Mouse (Mus musculus): Measurements from ENCODE around the gene Lrwd1. TPM values are rescaled to one million over a fixed set of nuclear protein-coding genes. Genes with fewer than 3 reads are reported as not detected.
A peak's percentile ranks its signal among the peaks of the same experiment; 100 is the strongest.

The Lrwd1 gene
- polyA plus RNA-seq, 1 experiment from 2014 or later, result 27.2 TPM

DNA sequence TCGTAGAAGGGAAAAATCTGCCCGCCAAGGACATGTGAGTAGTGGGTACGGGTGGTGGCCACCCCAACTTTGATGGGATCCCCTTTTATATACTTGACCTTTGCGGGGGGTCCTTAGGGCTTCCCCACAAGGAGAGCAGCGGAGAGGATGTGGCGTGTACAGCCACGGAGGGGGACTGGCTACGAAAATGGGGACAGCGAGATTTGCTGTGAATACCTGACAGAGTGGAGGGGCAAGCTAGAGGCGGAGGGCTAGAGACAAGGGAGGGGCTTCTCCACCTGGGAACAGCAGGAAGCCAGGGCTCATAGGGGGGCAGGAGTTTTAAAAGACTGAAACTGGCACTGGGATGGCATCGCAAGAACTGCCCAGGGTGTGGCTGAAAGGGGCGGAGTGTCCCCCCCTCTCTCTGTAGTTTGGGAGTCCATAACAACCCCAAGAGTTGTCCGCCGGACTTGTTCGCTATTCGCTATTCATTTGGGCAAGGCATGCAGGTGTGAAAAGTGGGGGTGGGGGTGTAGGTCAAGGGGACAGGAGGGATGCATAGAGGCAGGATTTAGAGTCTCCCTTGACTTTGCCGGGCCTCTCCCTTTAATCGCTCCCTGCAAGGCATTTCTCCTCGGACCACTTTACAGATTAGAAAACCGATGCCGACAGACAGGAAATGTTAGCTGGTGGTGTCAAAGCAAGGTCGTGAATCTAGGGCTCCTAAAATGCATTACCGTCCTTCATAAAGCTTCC lies 51.6 kb downstream of the Lrwd1 start:
- Histone ChIP-seq H3K4me1 (peaks cover 15% of the 10 kb centered on the region), H3K27me3 (replicated peaks) (no peaks in the 10 kb centered on the region), H3K9me3 (no peaks in the 10 kb centered on the region), H3K4me3 (replicated peaks) (peak overlapping the region; percentile 63), H3K27ac (no peak overlapping the region), H3K4me2 (peak overlapping the region; percentile 95), H3K36me3 (no peaks in the 10 kb centered on the region), H3K9ac (peak overlapping the region; percentile 50)
- no peak; the same call in 1 of the 2 replicates for ATAC-seq (ENCODE audit: insufficient read depth, low FRiP score, low read depth)
- WGBS, result 2% methylated on average over 23 of the region's 23 CpGs

DNA sequence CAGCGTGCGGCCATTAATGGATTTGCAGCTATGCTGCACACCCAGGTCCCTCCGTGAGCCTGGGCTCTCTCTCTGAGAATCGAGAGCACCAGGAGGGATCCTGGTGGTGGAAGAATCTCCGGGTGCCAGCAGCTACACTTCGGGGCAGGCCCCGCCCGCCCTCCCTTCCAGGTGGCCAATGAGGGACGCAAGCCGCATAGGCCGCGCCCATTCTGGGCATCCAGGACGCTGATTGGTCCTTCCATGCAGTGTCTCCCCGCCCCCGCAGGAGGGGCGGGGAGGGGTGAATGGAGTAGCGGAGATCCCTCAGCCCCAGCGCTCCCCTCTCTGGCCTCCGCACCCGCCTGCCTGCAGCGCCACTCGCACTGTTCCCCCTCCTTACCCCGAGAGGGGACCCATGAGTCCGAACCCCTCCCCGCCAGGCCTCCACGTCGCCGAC lies 52.2 kb downstream of the Lrwd1 start, which contains the start of gene Rasa4:
Rasa4 (plus strand) TSS at position 248 of the 439 bp plus-strand sequence.
- WGBS, result under 1% methylated on average over 23 of the region's 28 CpGs
- Histone ChIP-seq H3K36me3 (no peaks in the 10 kb centered on the region), H3K9me3 (no peaks in the 10 kb centered on the region), H3K4me2 (peak within 1 kb of the TSS; percentile 95), H3K27me3 (replicated peaks) (no peaks in the 10 kb centered on the region), H3K4me1 (peaks cover 15% of the 10 kb centered on the region), H3K9ac (peak within 1 kb of the TSS; percentile 50), H3K27ac (0 out of 2 replicates have a peak within 1 kb of the TSS, but pooled peaks have one; percentile 18), H3K4me3 (replicated peaks) (peak within 1 kb of the TSS; percentile 63)
- peak; percentile 98 for ATAC-seq (ENCODE audit: insufficient read depth, low FRiP score, low read depth)

DNA sequence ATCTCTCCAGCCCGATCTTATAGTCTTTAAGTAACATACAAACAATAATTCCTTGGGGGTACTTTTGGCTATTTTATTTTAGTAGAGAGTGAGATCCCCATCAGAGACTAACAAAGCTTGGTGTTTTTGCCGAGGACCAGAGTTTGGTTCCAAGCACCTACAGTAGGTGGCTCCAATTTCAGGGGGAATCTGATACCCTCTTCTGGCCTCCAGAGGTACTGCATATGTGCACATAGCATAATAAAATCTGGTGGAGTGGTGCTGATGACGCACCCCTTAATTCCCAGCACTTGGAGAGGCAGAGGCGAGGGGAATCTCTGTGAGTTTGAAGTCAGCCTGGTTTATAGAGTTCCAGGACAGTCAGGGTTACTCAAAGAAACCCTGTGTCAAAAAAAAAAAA lies 53.5 kb downstream of the Lrwd1 start:
- ATAC-seq (ENCODE audit: insufficient read depth, low FRiP score, low read depth), result no peak
- Histone ChIP-seq H3K27me3 (replicated peaks) (no peaks in the 10 kb centered on the region), H3K36me3 (no peaks in the 10 kb centered on the region), H3K9me3 (no peaks in the 10 kb centered on the region), H3K9ac (no peak overlapping the region), H3K4me3 (replicated peaks) (no peak overlapping the region), H3K4me1 (peaks cover 15% of the 10 kb centered on the region), H3K4me2 (no peak overlapping the region), H3K27ac (no peak overlapping the region)
- 82% methylated on average over 4 of the region's 4 CpGs for WGBS

DNA sequence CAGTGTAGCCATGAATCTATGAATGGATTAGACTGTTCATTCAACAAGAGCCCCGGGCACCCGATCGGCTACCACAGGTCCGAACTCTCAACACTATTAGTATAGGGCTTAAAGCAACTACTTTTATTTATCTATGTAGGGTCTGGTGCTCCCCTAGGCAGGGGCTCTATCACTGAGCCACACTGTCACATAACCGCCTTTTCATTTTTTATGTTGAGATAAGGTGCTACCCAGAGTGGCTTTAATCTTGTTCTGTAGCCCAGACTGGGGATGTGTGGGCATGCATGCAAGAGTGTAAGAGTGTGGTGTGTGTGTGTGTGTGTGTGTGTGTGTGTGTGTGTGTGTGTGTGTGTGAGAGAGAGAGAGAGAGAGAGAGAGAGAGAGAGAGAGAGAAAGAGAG lies 57.7 kb downstream of the Lrwd1 start:
- Histone ChIP-seq H3K4me1 (peaks cover 6% of the 10 kb centered on the region; the same call in 1 of the 2 replicates), H3K27ac (no peak overlapping the region), H3K9me3 (no peaks in the 10 kb centered on the region), H3K9ac (no peak overlapping the region), H3K4me2 (no peak overlapping the region), H3K27me3 (replicated peaks) (no peaks in the 10 kb centered on the region), H3K36me3 (no peaks in the 10 kb centered on the region), H3K4me3 (replicated peaks) (no peak overlapping the region)
- WGBS, result 85% methylated on average over 5 of the region's 5 CpGs
- ATAC-seq (ENCODE audit: insufficient read depth, low FRiP score, low read depth), result no peak

DNA sequence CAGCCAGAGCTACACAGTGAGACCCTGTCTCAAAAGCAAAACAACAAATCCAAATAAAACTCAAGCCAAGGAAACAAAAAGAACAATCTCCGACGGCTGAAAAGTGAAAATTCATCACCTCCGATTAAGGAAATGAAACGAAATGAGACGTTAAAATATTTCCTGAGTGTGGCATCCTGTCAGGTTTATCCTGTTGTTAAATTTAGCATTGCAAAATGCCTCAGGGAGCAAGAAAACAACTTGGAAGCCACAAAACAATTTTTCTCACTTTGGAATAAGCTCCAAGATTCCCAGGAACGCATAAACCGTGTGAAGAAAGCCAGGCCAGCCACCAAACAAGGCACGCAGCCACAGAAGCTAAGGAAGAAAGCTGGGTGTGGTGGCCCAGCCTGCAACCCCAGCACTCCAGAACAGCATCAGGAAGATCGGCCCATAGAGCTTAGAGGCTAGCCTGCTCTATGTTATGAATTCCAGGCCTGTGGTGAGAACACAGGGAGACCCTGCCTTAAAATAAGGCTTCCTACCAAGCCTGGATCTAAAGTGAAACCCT lies 58.8 kb downstream of the Lrwd1 start:
- Histone ChIP-seq H3K9ac (no peak overlapping the region), H3K4me2 (no peak overlapping the region), H3K4me3 (replicated peaks) (no peak overlapping the region), H3K27me3 (replicated peaks) (no peaks in the 10 kb centered on the region), H3K36me3 (no peaks in the 10 kb centered on the region), H3K4me1 (peaks cover 6% of the 10 kb centered on the region; the same call in 1 of the 2 replicates), H3K9me3 (no peaks in the 10 kb centered on the region), H3K27ac (peak overlapping the region; percentile 23; the same call in 1 of the 2 replicates)
- 73% methylated on average over 9 of the region's 9 CpGs for WGBS
- ATAC-seq (ENCODE audit: insufficient read depth, low FRiP score, low read depth), result no peak

DNA sequence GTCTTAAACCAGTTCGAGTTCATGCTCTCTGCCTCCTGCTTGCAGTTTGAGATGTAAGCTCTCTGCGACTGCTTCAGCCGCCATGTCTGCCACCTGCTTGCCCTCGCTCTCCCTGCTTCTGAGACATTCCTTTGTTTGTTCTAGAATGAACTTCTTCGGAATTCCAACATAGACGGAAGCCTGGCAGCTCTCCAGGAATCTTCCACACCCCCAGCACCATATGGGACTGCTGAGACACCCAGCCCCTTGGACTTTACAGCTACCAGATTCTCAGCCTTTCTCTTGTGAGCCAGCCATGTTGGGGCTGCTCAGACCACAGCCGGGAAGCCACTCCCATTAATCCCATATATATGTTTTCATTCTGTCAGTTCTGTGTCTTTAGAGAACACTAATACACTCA lies 59.6 kb downstream of the Lrwd1 start:
- H3K27me3 ChIP-seq (replicated peaks), result no peaks in the 10 kb centered on the region
- 24% methylated on average over 7 of the region's 7 CpGs for WGBS

DNA sequence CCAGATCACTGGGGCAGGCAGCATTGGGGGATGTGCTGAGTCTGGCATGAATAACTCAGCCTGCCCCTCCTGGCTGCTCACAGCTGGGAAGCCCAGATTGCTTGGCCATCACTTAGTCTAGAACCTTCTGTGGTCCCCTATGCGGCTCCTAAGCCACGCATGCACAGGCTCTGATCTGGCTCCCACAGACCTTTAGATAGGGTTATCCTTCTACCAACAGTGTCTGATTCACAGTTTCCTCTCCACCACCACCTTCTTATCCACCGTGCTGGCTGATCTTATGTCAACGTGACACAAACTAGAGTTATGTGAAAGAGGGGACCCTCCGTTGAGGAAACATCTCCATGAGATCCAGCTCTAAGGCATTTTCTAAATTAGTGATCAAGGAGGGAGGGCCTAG lies 60.8 kb downstream of the Lrwd1 start:
- H3K9me3 ChIP-seq, result no peaks in the 10 kb centered on the region
- H3K4me3 ChIP-seq (replicated peaks), result no peak overlapping the region
- H3K4me2 ChIP-seq, result no peak overlapping the region
- 89% methylated on average over 5 of the region's 5 CpGs for WGBS
- H3K9ac ChIP-seq, result no peak overlapping the region
- H3K4me1 ChIP-seq, result peaks cover 6% of the 10 kb centered on the region; the same call in 1 of the 2 replicates
- H3K27me3 ChIP-seq (replicated peaks), result no peaks in the 10 kb centered on the region
- H3K36me3 ChIP-seq, result no peaks in the 10 kb centered on the region
- ATAC-seq (ENCODE audit: insufficient read depth, low FRiP score, low read depth), result no peak
- no peak overlapping the region for H3K27ac ChIP-seq

More for the DNA sequence above, 59.6 kb downstream of the Lrwd1 start:
- Histone ChIP-seq H3K4me2 (no peak overlapping the region), H3K36me3 (no peaks in the 10 kb centered on the region), H3K27ac (no peak overlapping the region), H3K9ac (no peak overlapping the region), H3K9me3 (no peaks in the 10 kb centered on the region), H3K4me1 (peaks cover 6% of the 10 kb centered on the region; the same call in 1 of the 2 replicates), H3K4me3 (replicated peaks) (no peak overlapping the region)
- no peak for ATAC-seq (ENCODE audit: insufficient read depth, low FRiP score, low read depth)

DNA sequence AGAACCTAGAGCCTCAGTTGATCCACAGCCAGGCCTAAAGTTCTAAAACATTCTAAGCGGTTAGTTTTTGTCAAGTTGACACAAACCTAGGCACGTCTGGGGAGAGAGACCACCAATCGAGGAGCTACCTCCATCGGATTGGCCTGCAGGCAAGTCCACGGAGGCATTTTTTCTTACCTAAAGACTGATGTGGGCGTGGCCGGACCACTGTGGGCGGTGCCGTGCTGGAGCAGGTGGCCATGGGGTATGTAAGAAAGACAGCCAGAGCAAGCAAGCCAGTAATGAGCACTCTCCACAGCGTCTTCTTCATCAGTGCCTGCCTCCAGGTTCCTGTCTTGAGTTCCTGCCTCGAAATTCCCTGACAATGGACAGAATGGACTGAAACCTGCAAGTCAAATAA lies 62.3 kb downstream of the Lrwd1 start:
- Histone ChIP-seq H3K9me3 (no peaks in the 10 kb centered on the region), H3K9ac (no peak overlapping the region), H3K27me3 (replicated peaks) (no peaks in the 10 kb centered on the region), H3K4me1 (peaks cover 6% of the 10 kb centered on the region; the same call in 1 of the 2 replicates), H3K36me3 (no peaks in the 10 kb centered on the region), H3K4me3 (replicated peaks) (no peak overlapping the region), H3K4me2 (no peak overlapping the region), H3K27ac (no peak overlapping the region)
- ATAC-seq (ENCODE audit: insufficient read depth, low FRiP score, low read depth), result no peak
- WGBS, result 66% methylated on average over 11 of the region's 11 CpGs

DNA sequence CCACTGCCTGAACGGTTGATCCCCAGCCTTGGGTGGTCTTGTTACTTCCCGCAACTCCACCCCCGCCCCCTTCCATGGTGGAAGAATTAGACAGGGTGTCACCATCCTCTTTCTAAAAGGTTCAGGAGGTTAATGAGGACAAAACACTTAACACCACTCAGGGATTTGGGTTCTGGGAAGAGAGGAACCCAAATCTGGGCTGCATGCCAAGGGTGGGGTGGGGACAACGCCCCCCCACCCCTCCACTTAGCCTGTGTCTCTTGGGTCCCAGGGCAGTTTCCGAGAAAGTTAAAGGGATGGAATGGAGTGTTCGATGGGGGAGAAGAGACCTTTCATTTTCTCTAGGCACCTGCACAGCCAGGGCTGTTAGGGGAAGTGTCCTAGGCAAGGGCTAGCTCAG lies 62.8 kb downstream of the Lrwd1 start:
- Histone ChIP-seq H3K4me2 (no peak overlapping the region), H3K27me3 (replicated peaks) (no peaks in the 10 kb centered on the region), H3K27ac (no peak overlapping the region), H3K4me3 (replicated peaks) (no peak overlapping the region), H3K9me3 (no peaks in the 10 kb centered on the region), H3K9ac (no peak overlapping the region), H3K36me3 (no peaks in the 10 kb centered on the region), H3K4me1 (peaks cover 6% of the 10 kb centered on the region; the same call in 1 of the 2 replicates)
- no peak for ATAC-seq (ENCODE audit: insufficient read depth, low FRiP score, low read depth)
- WGBS, result 58% methylated on average over 6 of the region's 6 CpGs

Small RNA genes within 50 kb of the gene (microRNA-seq; reads per million reads assigned to microRNA genes)
- gene Mir7035, result not detected

Other genes starting within 250 kb of the Lrwd1 start
- 291 and 451 TPM in 2 replicates for gene Hspb1, start 248.2 kb downstream of the Lrwd1 start, polyA plus RNA-seq (2015; fragmentation: Nextera tagmentation; extraction: Ambion mirVana)
- gene Ywhag, start 201.5 kb downstream of the Lrwd1 start, polyA plus RNA-seq (2015; fragmentation: Nextera tagmentation; extraction: Ambion mirVana), result 167 and 173 TPM in 2 replicates
- gene Ssc4d, start 161.5 kb downstream of the Lrwd1 start, polyA plus RNA-seq (2015; fragmentation: Nextera tagmentation; extraction: Ambion mirVana), result 3.4 TPM in 2 replicates
- gene Zp3, start 156.0 kb downstream of the Lrwd1 start, polyA plus RNA-seq (2015; fragmentation: Nextera tagmentation; extraction: Ambion mirVana), result 1.7 TPM in 2 replicates
- gene Dtx2, start 141.3 kb downstream of the Lrwd1 start, polyA plus RNA-seq (2015; fragmentation: Nextera tagmentation; extraction: Ambion mirVana), result 22.9 and 25.4 TPM in 2 replicates
- 30.3 and 37.0 TPM in 2 replicates for gene Upk3b, start 97.6 kb downstream of the Lrwd1 start, polyA plus RNA-seq (2015; fragmentation: Nextera tagmentation; extraction: Ambion mirVana)
- gene Upk3bl, start 81.6 kb downstream of the Lrwd1 start, polyA plus RNA-seq (2015; fragmentation: Nextera tagmentation; extraction: Ambion mirVana), result 72.2 and 117 TPM in 2 replicates
- gene Rasa4, start 52.2 kb downstream of the Lrwd1 start, polyA plus RNA-seq (2015; fragmentation: Nextera tagmentation; extraction: Ambion mirVana), result 9.3 and 10.4 TPM in 2 replicates
- 209 and 218 TPM in 2 replicates for gene Polr2j, start 19.4 kb downstream of the Lrwd1 start, polyA plus RNA-seq (2015; fragmentation: Nextera tagmentation; extraction: Ambion mirVana)
- 16.5 and 17.1 TPM in 2 replicates for gene Alkbh4, start 72 bp upstream of the Lrwd1 start, polyA plus RNA-seq (2015; fragmentation: Nextera tagmentation; extraction: Ambion mirVana)
- 7.0 and 7.5 TPM in 2 replicates for gene Orai2, start 34.6 kb upstream of the Lrwd1 start, polyA plus RNA-seq (2015; fragmentation: Nextera tagmentation; extraction: Ambion mirVana)
- 36.8 and 41.7 TPM in 2 replicates for gene Prkrip1, start 62.9 kb upstream of the Lrwd1 start, polyA plus RNA-seq (2015; fragmentation: Nextera tagmentation; extraction: Ambion mirVana)
- gene Sh2b2, start 110.5 kb upstream of the Lrwd1 start, polyA plus RNA-seq (2015; fragmentation: Nextera tagmentation; extraction: Ambion mirVana), result 3.1 and 3.4 TPM in 2 replicates

Data from stomach, embryonic 15.5 days (tissue).